In the genomic region with DNA sequence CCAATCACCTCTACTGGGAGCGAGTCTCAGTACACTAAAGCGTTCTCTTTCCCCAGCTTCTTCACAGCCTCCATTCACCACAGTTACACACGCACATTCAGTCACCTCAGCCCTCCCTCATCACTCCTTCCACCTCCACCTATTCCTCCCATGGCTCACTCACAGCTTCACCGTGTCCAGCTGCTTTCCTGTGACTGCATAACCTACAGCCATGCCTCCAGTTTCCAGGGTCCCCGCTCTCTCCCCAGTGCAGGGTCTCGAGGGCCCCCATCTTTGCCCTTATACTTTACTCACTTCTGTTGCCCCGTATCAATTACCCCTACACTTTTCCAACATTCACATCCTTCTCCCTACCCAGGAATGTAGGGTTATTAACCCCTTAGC, we compare ENCODE assay signal across 8 mouse cellular contexts. TPM values are rescaled to one million over a fixed set of nuclear protein-coding genes. Genes with fewer than 3 reads are reported as not detected.
DNase-seq lines count a peak whose midpoint lies in the region; ATAC-seq and TF ChIP-seq lines count a peak whose summit lies in the region.

No protein-coding gene starts in this region.

- TF ChIP-seq CTCF in cerebellum, adult 2 months (IDR thresholded peaks at IDR 0.05; ENCODE audit: borderline replicate concordance, insufficient read depth, low read depth, low read length), result no peak
- TF ChIP-seq CTCF in liver, embryonic 14.5 days (IDR thresholded peaks at IDR 0.05; ENCODE audit: low read depth), result no peak

- peaks cover 6% of the 10 kb centered on the region for H3K4me1 ChIP-seq in cerebellum, adult 2 months (ENCODE audit: control insufficient read depth, insufficient read depth, low read length)
- peaks cover 8 to 15% of the 10 kb centered on the region in 2 experiments for H3K4me1 ChIP-seq in liver, embryonic 14.5 days (replicated peaks; ENCODE audit: control insufficient read depth in 2 of 2, insufficient read depth in 2 of 2, low read length in 1 of 2)

- ATAC-seq in liver, embryonic 14.5 days (ENCODE audit: insufficient read depth), result no peak
- no peak for ATAC-seq in inflammation-experienced regulatory T-cells, adult 6 months

- no peaks in the 10 kb centered on the region for H3K9me3 ChIP-seq in liver, embryonic 14.5 days (ENCODE audit: control insufficient read depth, low read length)

- peak overlapping the region; percentile 100 for H3K4me2 ChIP-seq in liver, embryonic 14.5 days (ENCODE audit: low read depth)

- no peaks in the 10 kb centered on the region for H3K27me3 ChIP-seq in cerebellum, adult 2 months (ENCODE audit: control insufficient read depth, insufficient read depth, low read length)
- H3K27me3 ChIP-seq in liver, embryonic 14.5 days (ENCODE audit: control insufficient read depth, insufficient read depth, low read length), result no peaks in the 10 kb centered on the region

- no peak for DNase-seq in cerebellum, adult 2 months
- no peak for DNase-seq in cerebellum, adult 11-12 months
- peak; percentile 38 for DNase-seq in testis, postnatal 10 days (ENCODE audit: low spot score)
- DNase-seq in testis, postnatal 14 days (ENCODE audit: low spot score), result no peak
- no peak for DNase-seq in liver, embryonic 14.5 days (ENCODE audit: low read depth in 3 of 3, low spot score in 3 of 3)
- DNase-seq in adrenal gland, postnatal 36 days, result no peak
- no peak for DNase-seq in urinary bladder, postnatal 25 days (ENCODE audit: low spot score)

- no peak for TF ChIP-seq EP300 in liver, embryonic 14.5 days (IDR thresholded peaks at IDR 0.05; ENCODE audit: low read depth)

- peak overlapping the region; percentile 63; the same call in 1 of the 2 replicates for H3K9ac ChIP-seq in liver, embryonic 14.5 days (replicated peaks)

- H3K4me3 ChIP-seq in cerebellum, adult 2 months (replicated peaks; ENCODE audit: insufficient read depth, low read depth, low read length), result peak overlapping the region; percentile 90
- H3K4me3 ChIP-seq in liver, embryonic 14.5 days (ENCODE audit: insufficient read depth in 1 of 2, low read depth in 2 of 2, low read length in 2 of 2), result peak overlapping the region; percentile 68 to 87

- no peaks in the 10 kb centered on the region for H3K36me3 ChIP-seq in liver, embryonic 14.5 days (replicated peaks; ENCODE audit: control insufficient read depth, insufficient read depth, low read depth)

- 46% methylated on average over 7 of the region's 7 CpGs for WGBS in cerebellum, adult 2 months
- 60% methylated on average over 7 of the region's 7 CpGs for WGBS in liver, embryonic 14.5 days (ENCODE audit: insufficient replicate concordance)

- H3K27ac ChIP-seq in cerebellum, adult 2 months (ENCODE audit: insufficient read depth, low read length), result no peak overlapping the region; the same call in 1 of the 2 replicates
- peak overlapping the region; percentile 6 for H3K27ac ChIP-seq in liver, embryonic 14.5 days

- no peak for TF ChIP-seq POLR2A in cerebellum, adult 2 months (IDR thresholded peaks at IDR 0.05; ENCODE audit: borderline replicate concordance, insufficient read depth, low read length)

RNA-seq across cellular contexts. Expression of a gene that starts 1.3 kb away (rescaled TPM):
- polyA plus RNA-seq in cerebellum, adult 2 months (2012; rRNA removed), result 48.5 and 51.2 TPM in 2 replicates
- 9.8 and 10.7 TPM in 2 replicates for polyA plus RNA-seq in liver, embryonic 14.5 days (2012; rRNA removed)
- 5.5 and 7.8 TPM in 2 replicates for polyA plus RNA-seq in liver, embryonic 14.5 days (2014; fragmentation: Nextera tagmentation; extraction: Ambion mirVana)
- 10 to 100 TPM; 48.5 to 49.9 TPM for total RNA-seq in adrenal gland, postnatal 36 days (2021)
- polyA plus RNA-seq in inflammation-experienced regulatory T-cells, adult 6 months (2017; shearing (Covaris generic)), result 10 to 100 TPM in 2 of 3 experiments, 1 to 10 TPM in 1; 9.5 to 14.6 (median 11.6) TPM

RNA-seq across cellular contexts. Expression of a gene that starts 15.4 kb away (rescaled TPM):
- polyA plus RNA-seq in cerebellum, adult 2 months (2012; rRNA removed), result 0.92 and 1.2 TPM in 2 replicates
- polyA plus RNA-seq in liver, embryonic 14.5 days (2012; rRNA removed), result 2.0 and 2.1 TPM in 2 replicates
- 2.2 and 2.3 TPM in 2 replicates for polyA plus RNA-seq in liver, embryonic 14.5 days (2014; fragmentation: Nextera tagmentation; extraction: Ambion mirVana)
- 1 to 10 TPM; 1.2 to 1.8 TPM for total RNA-seq in adrenal gland, postnatal 36 days (2021)
- polyA plus RNA-seq in inflammation-experienced regulatory T-cells, adult 6 months (2017; shearing (Covaris generic)), result 100 to 1,000 TPM; 109 to 139 (median 109) TPM

RNA-seq across cellular contexts. Expression of a gene that starts 36.0 kb away (rescaled TPM):
- polyA plus RNA-seq in cerebellum, adult 2 months (2012; rRNA removed), result not detected in 2 replicates
- 5.7 and 8.3 TPM in 2 replicates for polyA plus RNA-seq in liver, embryonic 14.5 days (2012; rRNA removed)
- 3.6 and 4.0 TPM in 2 replicates for polyA plus RNA-seq in liver, embryonic 14.5 days (2014; fragmentation: Nextera tagmentation; extraction: Ambion mirVana)
- total RNA-seq in adrenal gland, postnatal 36 days (2021), result under 1 TPM in 1 of 2 experiments, not detected in 1; 0.16 TPM
- polyA plus RNA-seq in inflammation-experienced regulatory T-cells, adult 6 months (2017; shearing (Covaris generic)), result 10 to 100 TPM; 75.1 to 87.9 (median 83.8) TPM

RNA-seq across cellular contexts. Expression of a gene that starts 37.6 kb away (rescaled TPM):
- polyA plus RNA-seq in cerebellum, adult 2 months (2012; rRNA removed), result 279 and 287 TPM in 2 replicates
- 24.1 and 35.4 TPM in 2 replicates for polyA plus RNA-seq in liver, embryonic 14.5 days (2012; rRNA removed)
- polyA plus RNA-seq in liver, embryonic 14.5 days (2014; fragmentation: Nextera tagmentation; extraction: Ambion mirVana), result 18.9 and 23.5 TPM in 2 replicates
- 100 to 1,000 TPM in 1 of 2 experiments, 10 to 100 TPM in 1; 81.2 to 102 TPM for total RNA-seq in adrenal gland, postnatal 36 days (2021)
- 10 to 100 TPM; 31.9 to 78.6 (median 57.6) TPM for polyA plus RNA-seq in inflammation-experienced regulatory T-cells, adult 6 months (2017; shearing (Covaris generic))

Comparison
In these comparisons a context has a peak if more than half of its experiments do, and no peak if none do; other contexts are left out.
1. RNA of a gene that starts 15.4 kb away (polyA plus RNA-seq): 109 to 139 TPM in inflammation-experienced regulatory T-cells, adult 6 months; 2.0 to 2.3 TPM in liver, embryonic 14.5 days and 0.92 to 1.2 TPM in cerebellum, adult 2 months; every median in the first group is over 10 times any median in the second.
2. RNA of a gene that starts 36.0 kb away (polyA plus RNA-seq): 75.1 to 87.9 TPM in inflammation-experienced regulatory T-cells, adult 6 months; 3.6 to 8.3 TPM in liver, embryonic 14.5 days and not detected in cerebellum, adult 2 months; every median in the first group is over 4 times any median in the second.